Mouse (Mus musculus): ENCODE measurements at regions not wholly inside any gene's neighbourhood (a gene's known extent, or its start where the extent isn't known, plus 50 kb on each side); places are given as distances from the start of the nearest gene placed in this dataset.

GRCm38 (mm10) chr12:79924921-79925703 lies 187.7 kb downstream of the Zfp36l1 start:
- Histone ChIP-seq H3K79me2 (ENCODE audit: control insufficient read depth, insufficient read depth) (no peaks in the 10 kb centered on the region), H3K4me3 (ENCODE audit: insufficient read depth, poor library complexity, severe bottlenecking) (no peak overlapping the region), H3K79me3 (ENCODE audit: low read depth) (no peaks in the 10 kb centered on the region), H3ac (ENCODE audit: control insufficient read depth, insufficient read length, low read depth) (no peak overlapping the region), H3K36me3 (ENCODE audit: control insufficient read depth, insufficient read depth) (no peaks in the 10 kb centered on the region), H3K27me3 (ENCODE audit: control insufficient read depth, insufficient read depth, insufficient read length) (no peaks in the 10 kb centered on the region)
- TF ChIP-seq MYOG (IDR thresholded peaks at IDR 0.05; ENCODE audit: control insufficient read depth, extremely low read depth, insufficient read length): no peak
- TF ChIP-seq USF1 (IDR thresholded peaks at IDR 0.05; ENCODE audit: low read depth): no peak
- TF ChIP-seq MYOD1 (IDR thresholded peaks at IDR 0.05; ENCODE audit: control insufficient read depth, insufficient read length, low read depth): no peak
- no peak for TF ChIP-seq CEBPB (IDR thresholded peaks at IDR 0.05; ENCODE audit: low read depth)
- TF ChIP-seq FOSL1 (IDR thresholded peaks at IDR 0.05; ENCODE audit: insufficient read depth, low read length, poor library complexity, severe bottlenecking): no peak
- no peak for TF ChIP-seq CTCF (IDR thresholded peaks at IDR 0.05; ENCODE audit: control insufficient read depth, insufficient read depth, insufficient read length)
- no peak for TF ChIP-seq MAX (IDR thresholded peaks at IDR 0.05)

GRCm38 (mm10) chr12:79923811-79924210 lies 189.0 kb downstream of the Zfp36l1 start:
- Histone ChIP-seq H3K79me3 (ENCODE audit: low read depth) (no peaks in the 10 kb centered on the region), H3K36me3 (ENCODE audit: control insufficient read depth, insufficient read depth) (no peaks in the 10 kb centered on the region), H3ac (ENCODE audit: control insufficient read depth, insufficient read length, low read depth) (no peak overlapping the region), H3K27me3 (ENCODE audit: control insufficient read depth, insufficient read depth, insufficient read length) (no peaks in the 10 kb centered on the region), H3K79me2 (ENCODE audit: control insufficient read depth, insufficient read depth) (no peaks in the 10 kb centered on the region), H3K4me3 (ENCODE audit: insufficient read depth, poor library complexity, severe bottlenecking) (no peak overlapping the region)
- TF ChIP-seq MYOD1 (IDR thresholded peaks at IDR 0.05; ENCODE audit: control insufficient read depth, insufficient read length, low read depth): no peak
- no peak for TF ChIP-seq USF1 (IDR thresholded peaks at IDR 0.05; ENCODE audit: low read depth)
- TF ChIP-seq FOSL1 (IDR thresholded peaks at IDR 0.05; ENCODE audit: insufficient read depth, low read length, poor library complexity, severe bottlenecking): no peak
- no peak for TF ChIP-seq CEBPB (IDR thresholded peaks at IDR 0.05; ENCODE audit: low read depth)
- TF ChIP-seq MAX (IDR thresholded peaks at IDR 0.05): no peak
- TF ChIP-seq CTCF (IDR thresholded peaks at IDR 0.05; ENCODE audit: control insufficient read depth, insufficient read depth, insufficient read length): no peak

- no peaks in the 10 kb centered on the region for H3K79me3 ChIP-seq (ENCODE audit: low read depth)
- no peak overlapping the region for H3K4me3 ChIP-seq (ENCODE audit: insufficient read depth, poor library complexity, severe bottlenecking)
- no peaks in the 10 kb centered on the region for H3K27me3 ChIP-seq (ENCODE audit: control insufficient read depth, insufficient read depth, insufficient read length)
- no peak for TF ChIP-seq MAX (IDR thresholded peaks at IDR 0.05)
- H3ac ChIP-seq (ENCODE audit: control insufficient read depth, insufficient read length, low read depth): no peak overlapping the region
- no peaks in the 10 kb centered on the region for H3K36me3 ChIP-seq (ENCODE audit: control insufficient read depth, insufficient read depth)
- no peaks in the 10 kb centered on the region for H3K79me2 ChIP-seq (ENCODE audit: control insufficient read depth, insufficient read depth)
Observed at GRCm38 (mm10) chr12:79921786-79922185, 191.0 kb downstream of the Zfp36l1 start.

- no peaks in the 10 kb centered on the region for H3K27me3 ChIP-seq (ENCODE audit: control insufficient read depth, insufficient read depth, insufficient read length)
- no peak overlapping the region for H3K4me3 ChIP-seq (ENCODE audit: insufficient read depth, poor library complexity, severe bottlenecking)
- no peak for TF ChIP-seq CTCF (IDR thresholded peaks at IDR 0.05; ENCODE audit: control insufficient read depth, insufficient read depth, insufficient read length)
- TF ChIP-seq USF1 (IDR thresholded peaks at IDR 0.05; ENCODE audit: low read depth): no peak
- no peak for TF ChIP-seq MYOD1 (IDR thresholded peaks at IDR 0.05; ENCODE audit: control insufficient read depth, insufficient read length, low read depth)
- TF ChIP-seq FOSL1 (IDR thresholded peaks at IDR 0.05; ENCODE audit: insufficient read depth, low read length, poor library complexity, severe bottlenecking): no peak
- no peak for TF ChIP-seq MYOG (IDR thresholded peaks at IDR 0.05; ENCODE audit: control insufficient read depth, extremely low read depth, insufficient read length)
- TF ChIP-seq MAX (IDR thresholded peaks at IDR 0.05): no peak
- no peak for TF ChIP-seq CEBPB (IDR thresholded peaks at IDR 0.05; ENCODE audit: low read depth)
- no peaks in the 10 kb centered on the region for H3K79me3 ChIP-seq (ENCODE audit: low read depth)
- H3K36me3 ChIP-seq (ENCODE audit: control insufficient read depth, insufficient read depth): no peaks in the 10 kb centered on the region
- no peaks in the 10 kb centered on the region for H3K79me2 ChIP-seq (ENCODE audit: control insufficient read depth, insufficient read depth)
- H3ac ChIP-seq (ENCODE audit: control insufficient read depth, insufficient read length, low read depth): no peak overlapping the region
Observed at GRCm38 (mm10) chr12:79918983-79919382, 193.8 kb downstream of the Zfp36l1 start.

GRCm38 (mm10) chr12:79917634-79918289 lies 195.1 kb downstream of the Zfp36l1 start:
- no peaks in the 10 kb centered on the region for H3K79me2 ChIP-seq (ENCODE audit: control insufficient read depth, insufficient read depth)

More at GRCm38 (mm10) chr12:79917634-79918289, 195.1 kb downstream of the Zfp36l1 start:
- Histone ChIP-seq H3ac (ENCODE audit: control insufficient read depth, insufficient read length, low read depth) (no peak overlapping the region), H3K36me3 (ENCODE audit: control insufficient read depth, insufficient read depth) (no peaks in the 10 kb centered on the region), H3K79me3 (ENCODE audit: low read depth) (no peaks in the 10 kb centered on the region), H3K4me3 (ENCODE audit: insufficient read depth, poor library complexity, severe bottlenecking) (no peak overlapping the region), H3K27me3 (ENCODE audit: control insufficient read depth, insufficient read depth, insufficient read length) (no peaks in the 10 kb centered on the region)
- TF ChIP-seq MYOD1 (IDR thresholded peaks at IDR 0.05; ENCODE audit: control insufficient read depth, insufficient read length, low read depth) (no peak), USF1 (IDR thresholded peaks at IDR 0.05; ENCODE audit: low read depth) (no peak), MYOG (IDR thresholded peaks at IDR 0.05; ENCODE audit: control insufficient read depth, extremely low read depth, insufficient read length) (no peak), CEBPB (IDR thresholded peaks at IDR 0.05; ENCODE audit: low read depth) (no peak), CTCF (IDR thresholded peaks at IDR 0.05; ENCODE audit: control insufficient read depth, insufficient read depth, insufficient read length) (no peak), FOSL1 (IDR thresholded peaks at IDR 0.05; ENCODE audit: insufficient read depth, low read length, poor library complexity, severe bottlenecking) (no peak), MAX (IDR thresholded peaks at IDR 0.05) (no peak)

Data from C2C12 (cell line).